Mouse (Mus musculus) gastrocnemius, postnatal 4 days (tissue): Measurements from ENCODE around the gene Gramd2. TPM values are rescaled to one million over a fixed set of nuclear protein-coding genes. Genes with fewer than 3 reads are reported as not detected.
"Not testable (repeated sequence)": the region's sequence is repeated elsewhere in the genome, so short reads cannot be mapped to it uniquely, and the experiment has no call there.

Experiments used
- DNase-seq, 2 experiments: peaks; one replicate each; pipeline ENCODE4 v3.0.0; 2021 to 2022; ENCODE audit warnings: low spot score in 2 of 2, mixed read lengths in 2 of 2
- total RNA-seq, 2 experiments: library from RNA; stranded (reverse); gene quantifications; 2 replicates each; pipeline ENCODE4 v1.2.3; 2021

Gramd2 gene
- total RNA-seq, 2 experiments from 2014 or later, result 0.54 to 0.60 TPM

- not testable (repeated sequence) for DNase-seq
These were observed 87.1 kb downstream of the Gramd2 start for GRCm38 (mm10) chr9:59766966-59767461.

Other genes starting within 250 kb of the Gramd2 start
- gene Arih1, start 193.5 kb upstream of the Gramd2 start, total RNA-seq, result 100 to 1,000 TPM in 1 of 2 experiments, 10 to 100 TPM in 1; 92.5 to 101 TPM
- 10 to 100 TPM; 30.0 to 35.1 TPM for gene Hexa, start 140.6 kb upstream of the Gramd2 start, total RNA-seq
- gene Tmem202, start 140.3 kb upstream of the Gramd2 start, total RNA-seq, result under 1 TPM; 0.42 to 0.65 TPM
- under 1 TPM in 1 of 2 experiments, not detected in 1; 0.15 TPM for gene Celf6, start 102.2 kb upstream of the Gramd2 start, total RNA-seq
- 10 to 100 TPM; 22.2 to 24.0 TPM for gene Parp6, start 62.9 kb upstream of the Gramd2 start, total RNA-seq
- gene Pkm, start 23.8 kb upstream of the Gramd2 start, total RNA-seq, result 1,000 to 10,000 TPM; 1,566 to 1,695 TPM
- gene Senp8, start 70.6 kb downstream of the Gramd2 start, total RNA-seq, result 1 to 10 TPM; 8.9 to 9.1 TPM
- 10 to 100 TPM; 28.7 to 30.9 TPM for gene Myo9a, start 70.8 kb downstream of the Gramd2 start, total RNA-seq